Mouse (Mus musculus) lung, postnatal 0 days (tissue): ENCODE measurements around the gene Dgki. TPM values are rescaled to one million over a fixed set of nuclear protein-coding genes. Genes with fewer than 3 reads are reported as not detected.

Source experiments
- ATAC-seq: fragments of 200-750 bp; cut with Nextera tagmentation; 2 replicates; pipeline ENCODE4 v1.8.0; 2017; ENCODE audit warnings: moderate library complexity
- DNase-seq: peaks from one replicate; pipeline ENCODE4 v3.0.0-alpha.2; 2016; ENCODE audit warnings: low spot score
- H3K27ac ChIP-seq: fragments of 300-500 bp; sonication (generic); 2 replicates; pipeline ENCODE4 v1.5.1; 2014; ENCODE audit warnings: antibody characterized with exemption, mild to moderate bottlenecking, low read length, mixed read lengths
- H3K27me3 ChIP-seq: fragments of 300-500 bp; sonication (generic); replicated peaks from 2 replicates; pipeline ENCODE4 v1.6.1; 2014; ENCODE audit warnings: low read length, mixed read lengths; ENCODE audit not compliant: insufficient read depth
- H3K36me3 ChIP-seq: fragments of 300-500 bp; sonication (generic); 2 replicates; pipeline ENCODE4 v1.6.1; 2014; ENCODE audit warnings: low read length, mixed read lengths; ENCODE audit not compliant: insufficient read depth
- H3K4me1 ChIP-seq: fragments of 300-500 bp; sonication (generic); 2 replicates; pipeline ENCODE4 v1.6.1; 2014; ENCODE audit warnings: antibody characterized with exemption, low read depth, low read length, mixed read lengths; ENCODE audit not compliant: insufficient read depth
- H3K4me2 ChIP-seq: fragments of 300-500 bp; sonication (generic); replicated peaks from 2 replicates; pipeline ENCODE4 v1.6.1; 2014; ENCODE audit warnings: low read depth, mild to moderate bottlenecking, low read length, moderate library complexity, mixed read lengths
- H3K4me3 ChIP-seq: fragments of 300-500 bp; sonication (generic); 2 replicates; pipeline ENCODE4 v1.5.1; 2014; ENCODE audit warnings: low read depth, low read length
- H3K9ac ChIP-seq: fragments of 300-500 bp; sonication (generic); replicated peaks from 2 replicates; pipeline ENCODE4 v1.6.1; 2014; ENCODE audit warnings: low read depth, mild to moderate bottlenecking
- H3K9me3 ChIP-seq: fragments of 300-500 bp; sonication (generic); 2 replicates; pipeline ENCODE4 v1.6.1; 2016; ENCODE audit warnings: low read length, mixed read lengths
- CTCF ChIP-seq: IDR thresholded peaks from 2 replicates; pipeline ENCODE4 v1.5.1; 2016; ENCODE audit warnings: antibody characterized with exemption, mild to moderate bottlenecking
- EP300 ChIP-seq: IDR thresholded peaks from 2 replicates; pipeline ENCODE4 v1.6.1; 2016; ENCODE audit warnings: antibody characterized with exemption, mild to moderate bottlenecking, control low read depth
- WGBS: fragments of 180-500 bp; shearing (Covaris S2); extraction: QIAGEN DNeasy Blood & Tissue Kit; methylation state at CpG from one replicate; pipeline ENCODE4 v1.1.7; 2014; 5-methylcytosine and 5-hydroxymethylcytosine counted together
- polyA plus RNA-seq: library from polyadenylated mRNA; unstranded; fragments of >200 nt; fragmentation: Nextera tagmentation; extraction: Ambion mirVana; gene quantifications from 2 replicates; pipeline ENCODE4 v1.2.1, GENCODE M21; 2015

Gene Dgki
- polyA plus RNA-seq, 1 experiment from 2014 or later = 0.45 TPM

- H3K4me2 ChIP-seq = no peak overlapping the region
- DNase-seq (peak; percentile 32), ATAC-seq (peak; percentile 76)
- H3K9ac ChIP-seq = no peak overlapping the region
- H3K9me3 ChIP-seq = no peaks in the 10 kb centered on the region
- no peaks in the 10 kb centered on the region for H3K27me3 ChIP-seq
- no peak overlapping the region for H3K27ac ChIP-seq
- H3K4me1 ChIP-seq = no peaks in the 10 kb centered on the region
- no peak overlapping the region for H3K4me3 ChIP-seq
- WGBS = 47% methylated on average over 7 of the region's 7 CpGs
- no peak for TF ChIP-seq EP300
- no peaks in the 10 kb centered on the region for H3K36me3 ChIP-seq
Measured at GRCm38 (mm10) chr6:36850422-36851129, 449.4 kb downstream of the Dgki start.

DNA sequence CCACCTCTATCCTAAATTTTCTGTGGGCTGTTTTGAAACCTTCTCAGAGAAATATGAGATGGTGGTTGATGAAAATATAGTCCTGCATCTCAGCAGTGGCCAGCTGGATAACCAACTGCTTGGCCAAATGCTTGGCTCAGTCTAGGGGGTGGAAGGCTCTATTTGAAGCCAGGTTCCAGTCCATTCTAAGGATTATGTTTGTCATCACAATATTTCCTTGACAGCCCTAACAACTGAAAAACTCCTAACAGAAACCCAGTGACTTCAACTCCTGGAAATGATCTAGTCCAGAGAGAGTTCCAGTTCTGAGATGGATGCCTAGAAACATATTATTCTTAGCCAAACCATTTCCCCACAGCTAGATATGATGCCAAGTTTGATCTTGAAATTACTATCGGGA is 454.7 kb downstream of the Dgki start:
- no peak for TF ChIP-seq CTCF
- TF ChIP-seq EP300 = no peak
- no peak overlapping the region for H3K9ac ChIP-seq
- H3K9me3 ChIP-seq = no peaks in the 10 kb centered on the region
- no peak overlapping the region for H3K4me2 ChIP-seq
- no peaks in the 10 kb centered on the region for H3K4me1 ChIP-seq
- peak; percentile 17 for DNase-seq
- WGBS = 63% methylated on average over 1 of the region's 1 CpGs
- no peak for ATAC-seq
- no peak overlapping the region for H3K27ac ChIP-seq
- no peak overlapping the region for H3K4me3 ChIP-seq
- no peaks in the 10 kb centered on the region for H3K27me3 ChIP-seq
- H3K36me3 ChIP-seq = no peaks in the 10 kb centered on the region

DNA sequence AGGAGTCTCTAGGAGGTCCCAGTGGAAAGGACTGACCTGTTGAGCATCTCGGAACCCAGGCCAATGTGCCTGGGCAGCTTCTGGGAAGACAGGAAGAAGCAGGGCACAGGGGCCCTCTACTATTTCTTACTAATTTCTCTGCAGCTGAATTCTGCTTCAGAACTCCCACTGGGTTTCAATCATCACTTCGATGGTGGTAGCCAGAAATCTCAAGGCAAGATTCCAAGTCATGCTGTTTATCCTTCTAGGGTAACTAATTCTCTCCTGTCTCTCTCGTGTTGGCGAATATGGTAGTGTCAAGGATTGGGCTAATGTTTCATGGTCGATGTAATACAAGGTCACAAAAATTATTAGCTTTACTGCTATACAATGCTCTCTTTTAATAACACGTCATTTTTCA is 455.7 kb downstream of the Dgki start:
- TF ChIP-seq EP300 = no peak
- no peak for TF ChIP-seq CTCF
- Histone ChIP-seq H3K9ac (no peak overlapping the region), H3K9me3 (no peaks in the 10 kb centered on the region), H3K4me2 (no peak overlapping the region), H3K4me3 (no peak overlapping the region), H3K36me3 (no peaks in the 10 kb centered on the region), H3K27ac (no peak overlapping the region), H3K4me1 (no peaks in the 10 kb centered on the region), H3K27me3 (no peaks in the 10 kb centered on the region)
- DNase-seq (no peak), ATAC-seq (no peak)
- WGBS = 56% methylated on average over 6 of the region's 6 CpGs

GRCm38 (mm10) chr6:36843031-36843488 is 456.9 kb downstream of the Dgki start:
- ATAC-seq (no peak), DNase-seq (no peak)
- H3K27me3 ChIP-seq = no peaks in the 10 kb centered on the region
- no peak overlapping the region for H3K4me2 ChIP-seq
- no peaks in the 10 kb centered on the region for H3K4me1 ChIP-seq
- no peak overlapping the region for H3K4me3 ChIP-seq
- H3K36me3 ChIP-seq = no peaks in the 10 kb centered on the region
- 69% methylated on average over 3 of the region's 3 CpGs for WGBS
- no peak overlapping the region for H3K9ac ChIP-seq
- H3K9me3 ChIP-seq = no peaks in the 10 kb centered on the region
- no peak for TF ChIP-seq EP300
- no peak overlapping the region for H3K27ac ChIP-seq

GRCm38 (mm10) chr6:36842101-36842922 is 457.7 kb downstream of the Dgki start:
- DNase-seq (peak; percentile 17), ATAC-seq (peak; percentile 57)
- H3K9me3 ChIP-seq = no peaks in the 10 kb centered on the region
- H3K36me3 ChIP-seq = no peaks in the 10 kb centered on the region
- H3K4me1 ChIP-seq = no peaks in the 10 kb centered on the region
- no peak for TF ChIP-seq CTCF
- peak; percentile 65 for TF ChIP-seq EP300
- H3K4me3 ChIP-seq = no peak overlapping the region
- WGBS = 55% methylated on average over 5 of the region's 5 CpGs
- no peak overlapping the region for H3K9ac ChIP-seq
- no peaks in the 10 kb centered on the region for H3K27me3 ChIP-seq
- H3K27ac ChIP-seq = no peak overlapping the region
- no peak overlapping the region for H3K4me2 ChIP-seq

DNA sequence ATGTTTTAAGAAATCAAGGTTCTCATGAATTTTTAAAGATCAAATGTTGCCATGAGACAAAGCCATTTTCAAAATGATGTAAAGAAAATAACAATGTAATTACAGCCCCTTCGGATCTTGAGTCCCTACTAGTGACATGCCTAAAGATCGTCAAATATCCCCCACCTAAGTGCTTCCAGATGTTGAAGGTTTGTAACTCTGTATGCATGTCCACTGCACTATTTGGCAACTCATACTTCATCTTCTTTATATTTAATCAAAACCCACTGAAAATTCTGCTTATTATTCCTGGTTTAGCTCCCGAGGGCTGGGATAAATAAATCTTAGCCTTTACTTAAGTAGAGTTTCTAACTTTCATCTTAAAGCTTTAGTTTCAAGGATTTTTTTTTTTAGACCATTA is 458.3 kb downstream of the Dgki start:
- WGBS = 46% methylated on average over 3 of the region's 3 CpGs
- no peak for ATAC-seq
- H3K9me3 ChIP-seq = no peaks in the 10 kb centered on the region
- no peak overlapping the region for H3K27ac ChIP-seq
- H3K9ac ChIP-seq = no peak overlapping the region
- no peak for DNase-seq
- H3K4me1 ChIP-seq = no peaks in the 10 kb centered on the region
- H3K4me3 ChIP-seq = no peak overlapping the region
- H3K27me3 ChIP-seq = no peaks in the 10 kb centered on the region
- H3K36me3 ChIP-seq = no peaks in the 10 kb centered on the region
- TF ChIP-seq EP300 (no peak), CTCF (no peak)
- H3K4me2 ChIP-seq = no peak overlapping the region
